Mouse (Mus musculus) stomach, embryonic 16.5 days (tissue): ENCODE measurements around the gene Gm49394. TPM values are rescaled to one million over a fixed set of nuclear protein-coding genes. Genes with fewer than 3 reads are reported as not detected.

ENCODE experiments used
- ATAC-seq: fragments of 200-750 bp; cut with Nextera tagmentation; 2 replicates; pipeline ENCODE4 v1.8.0; 2017; ENCODE audit warnings: moderate number of reproducible peaks, moderate TSS enrichment; ENCODE audit not compliant: insufficient read depth, low FRiP score
- H3K27ac ChIP-seq: fragments of 300-500 bp; sonication (generic); 2 replicates; pipeline ENCODE4 v1.5.1; 2014; ENCODE audit warnings: low read length
- H3K27me3 ChIP-seq: fragments of 300-500 bp; sonication (generic); 2 replicates; pipeline ENCODE4 v1.6.1; 2014; ENCODE audit warnings: low read length, control low read depth, mixed read lengths; ENCODE audit not compliant: control insufficient read depth, insufficient read depth
- H3K36me3 ChIP-seq: fragments of 300-500 bp; sonication (generic); 2 replicates; pipeline ENCODE4 v1.6.1; 2014; ENCODE audit warnings: low read length; ENCODE audit not compliant: control insufficient read depth, insufficient read depth
- H3K4me1 ChIP-seq: fragments of 300-500 bp; sonication (generic); 2 replicates; pipeline ENCODE4 v1.6.1; 2014; ENCODE audit warnings: low read length, control low read depth, mixed read lengths; ENCODE audit not compliant: control insufficient read depth, insufficient read depth
- H3K4me2 ChIP-seq: fragments of 300-500 bp; sonication (generic); 2 replicates; pipeline ENCODE4 v1.6.1; 2014; ENCODE audit warnings: low read depth, low read length, mixed read lengths
- H3K4me3 ChIP-seq: fragments of 300-500 bp; sonication (generic); replicated peaks from 2 replicates; pipeline ENCODE4 v1.5.1; 2014; ENCODE audit warnings: mild to moderate bottlenecking, low read length
- H3K9ac ChIP-seq: fragments of 300-500 bp; sonication (generic); 2 replicates; pipeline ENCODE4 v1.6.1; 2014; ENCODE audit warnings: low read length
- H3K9me3 ChIP-seq: fragments of 300-500 bp; sonication (generic); replicated peaks from 2 replicates; pipeline ENCODE4 v1.6.1; 2016; ENCODE audit warnings: low read length, control low read depth; ENCODE audit not compliant: control insufficient read depth
- WGBS: fragments of 180-500 bp; shearing (Covaris S2); extraction: QIAGEN DNeasy Blood & Tissue Kit; methylation state at CpG from one replicate; pipeline ENCODE4 v1.1.7; 2014; 5-methylcytosine and 5-hydroxymethylcytosine counted together
- polyA plus RNA-seq: library from polyadenylated mRNA; unstranded; fragments of >200 nt; fragmentation: Nextera tagmentation; extraction: Ambion mirVana; gene quantifications from 2 replicates; pipeline ENCODE4 v1.2.1, GENCODE M21; 2015

Gm49394 gene
- polyA plus RNA-seq, 1 experiment from 2014 or later = 0.09 TPM

- Histone ChIP-seq H3K27me3 (peaks cover 48% of the 10 kb centered on the region), H3K4me3 (peak overlapping the region; percentile 60), H3K36me3 (0 out of 2 replicates have a peak, but pooled peaks cover 8% of the 10 kb centered on the region), H3K9ac (peak overlapping the region; percentile 75), H3K9me3 (no peaks in the 10 kb centered on the region), H3K4me2 (peak overlapping the region; percentile 61), H3K4me1 (no peaks in the 10 kb centered on the region; the same call in 1 of the 2 replicates), H3K27ac (0 out of 2 replicates have a peak overlapping the region, but pooled peaks have one; percentile 63)
- peak; percentile 52 for ATAC-seq
- WGBS = 33% methylated on average over 4 of the region's 4 CpGs
Observed at GRCm38 (mm10) chr7:142656055-142656454, 13.7 kb downstream of the Gm49394 start.

GRCm38 (mm10) chr7:142655633-142656032 lies 14.1 kb downstream of the Gm49394 start:
- no peaks in the 10 kb centered on the region; the same call in 1 of the 2 replicates for H3K4me1 ChIP-seq
- ATAC-seq = no peak
- WGBS = 19% methylated on average over 11 of the region's 11 CpGs
- H3K27me3 ChIP-seq = peaks cover 44% of the 10 kb centered on the region
- no peaks in the 10 kb centered on the region for H3K9me3 ChIP-seq
- H3K27ac ChIP-seq = no peak overlapping the region
- peak overlapping the region; percentile 75 for H3K9ac ChIP-seq
- peak overlapping the region; percentile 60 for H3K4me3 ChIP-seq
- H3K36me3 ChIP-seq = 0 out of 2 replicates have a peak, but pooled peaks cover 8% of the 10 kb centered on the region
- H3K4me2 ChIP-seq = peak overlapping the region; percentile 61

- ATAC-seq = no peak
- H3K4me3 ChIP-seq = no peak overlapping the region
- H3K9me3 ChIP-seq = no peaks in the 10 kb centered on the region
- no peaks in the 10 kb centered on the region for H3K4me1 ChIP-seq
- no peak overlapping the region for H3K9ac ChIP-seq
- H3K27ac ChIP-seq = no peak overlapping the region; the same call in 1 of the 2 replicates
- H3K27me3 ChIP-seq = peaks cover 27% of the 10 kb centered on the region
- no peak overlapping the region for H3K4me2 ChIP-seq
- 0 out of 2 replicates have a peak, but pooled peaks cover 8% of the 10 kb centered on the region for H3K36me3 ChIP-seq
- WGBS = 24% methylated on average over 18 of the region's 18 CpGs
Observed at GRCm38 (mm10) chr7:142653726-142654125, 16.0 kb downstream of the Gm49394 start.

GRCm38 (mm10) chr7:142646676-142647075 lies 23.1 kb downstream of the Gm49394 start:
- no peak for ATAC-seq
- Histone ChIP-seq H3K27ac (no peak overlapping the region), H3K4me1 (no peaks in the 10 kb centered on the region), H3K9ac (peak overlapping the region; percentile 13; the same call in 1 of the 2 replicates), H3K36me3 (no peaks in the 10 kb centered on the region), H3K9me3 (no peaks in the 10 kb centered on the region), H3K4me3 (no peak overlapping the region), H3K4me2 (no peak overlapping the region), H3K27me3 (no peaks in the 10 kb centered on the region)
- WGBS = 38% methylated on average over 6 of the region's 6 CpGs

- no peaks in the 10 kb centered on the region for H3K9me3 ChIP-seq
- no peak overlapping the region for H3K4me2 ChIP-seq
- no peak overlapping the region for H3K27ac ChIP-seq
- no peaks in the 10 kb centered on the region for H3K36me3 ChIP-seq
- ATAC-seq = no peak
- no peak overlapping the region for H3K4me3 ChIP-seq
- H3K9ac ChIP-seq = no peak overlapping the region
- 35% methylated on average over 5 of the region's 5 CpGs for WGBS
- no peaks in the 10 kb centered on the region for H3K27me3 ChIP-seq
- H3K4me1 ChIP-seq = no peaks in the 10 kb centered on the region
Observed at GRCm38 (mm10) chr7:142645045-142645444, 24.7 kb downstream of the Gm49394 start.

- no peak overlapping the region for H3K9ac ChIP-seq
- no peaks in the 10 kb centered on the region for H3K9me3 ChIP-seq
- no peaks in the 10 kb centered on the region for H3K27me3 ChIP-seq
- no peak overlapping the region for H3K27ac ChIP-seq
- no peak overlapping the region for H3K4me2 ChIP-seq
- ATAC-seq = no peak
- H3K4me3 ChIP-seq = no peak overlapping the region
- no peaks in the 10 kb centered on the region for H3K36me3 ChIP-seq
- H3K4me1 ChIP-seq = 0 out of 2 replicates have a peak, but pooled peaks cover 6% of the 10 kb centered on the region
Observed at GRCm38 (mm10) chr7:142636178-142636577, 33.6 kb downstream of the Gm49394 start.

GRCm38 (mm10) chr7:142630691-142631090 lies 39.1 kb downstream of the Gm49394 start:
- Histone ChIP-seq H3K4me1 (0 out of 2 replicates have a peak, but pooled peaks cover 3% of the 10 kb centered on the region), H3K4me2 (no peak overlapping the region), H3K36me3 (no peaks in the 10 kb centered on the region), H3K27ac (no peak overlapping the region), H3K4me3 (no peak overlapping the region), H3K9ac (no peak overlapping the region), H3K27me3 (no peaks in the 10 kb centered on the region), H3K9me3 (no peaks in the 10 kb centered on the region)
- ATAC-seq = no peak
- 76% methylated on average over 10 of the region's 10 CpGs for WGBS

GRCm38 (mm10) chr7:142629806-142630205 lies 39.9 kb downstream of the Gm49394 start:
- Histone ChIP-seq H3K9me3 (no peaks in the 10 kb centered on the region), H3K4me1 (0 out of 2 replicates have a peak, but pooled peaks cover 3% of the 10 kb centered on the region), H3K4me2 (no peak overlapping the region), H3K27ac (no peak overlapping the region), H3K9ac (no peak overlapping the region), H3K4me3 (no peak overlapping the region), H3K36me3 (no peaks in the 10 kb centered on the region), H3K27me3 (no peaks in the 10 kb centered on the region)
- ATAC-seq = no peak
- WGBS = 69% methylated on average over 6 of the region's 6 CpGs

GRCm38 (mm10) chr7:142622180-142622579 lies 47.6 kb downstream of the Gm49394 start:
- ATAC-seq = no peak
- H3K27me3 ChIP-seq = no peaks in the 10 kb centered on the region
- 68% methylated on average over 4 of the region's 4 CpGs for WGBS
- H3K9ac ChIP-seq = no peak overlapping the region
- H3K9me3 ChIP-seq = no peaks in the 10 kb centered on the region
- no peaks in the 10 kb centered on the region for H3K36me3 ChIP-seq
- no peak overlapping the region for H3K27ac ChIP-seq
- no peaks in the 10 kb centered on the region for H3K4me1 ChIP-seq
- no peak overlapping the region for H3K4me3 ChIP-seq
- H3K4me2 ChIP-seq = no peak overlapping the region
